Mouse (Mus musculus) embryonic fibroblast, embryonic 13.5 days (primary cell): ENCODE results near the gene Art4. TPM values are rescaled to one million over a fixed set of nuclear protein-coding genes. Genes with fewer than 3 reads are reported as not detected.

Source experiments
- H3K27ac ChIP-seq: 2 replicates; pipeline ENCODE4 v1.5.1; 2012; ENCODE audit warnings: low read length, control low read depth, inconsistent platforms; ENCODE audit not compliant: insufficient read depth
- H3K4me1 ChIP-seq: 2 replicates; pipeline ENCODE4 v1.6.1; 2011; ENCODE audit warnings: low read length; ENCODE audit not compliant: control insufficient read depth, insufficient read depth
- H3K4me3 ChIP-seq: 2 replicates; pipeline ENCODE4 v1.5.1; 2011; ENCODE audit warnings: mild to moderate bottlenecking, control low read depth, low read length; ENCODE audit not compliant: insufficient read depth
- CTCF ChIP-seq: IDR thresholded peaks from 2 replicates; pipeline ENCODE4 v1.5.1; 2011; ENCODE audit warnings: mild to moderate bottlenecking, control low read depth, low read length, moderate library complexity, borderline replicate concordance; ENCODE audit not compliant: insufficient read depth
- POLR2A ChIP-seq: IDR thresholded peaks from 2 replicates; pipeline ENCODE4 v1.6.1; 2011; ENCODE audit warnings: low read depth, mild to moderate bottlenecking, control low read depth, low read length, moderate library complexity
- polyA plus RNA-seq: library from polyadenylated mRNA; stranded (reverse); fragments of >200 nt; gene quantifications from 2 replicates; pipeline ENCODE4 v1.2.4, GENCODE M21; 2011; ENCODE audit warnings: low read depth; ENCODE audit not compliant: missing spikeins, insufficient read length

Gene Art4
- polyA plus RNA-seq, 1 experiment, result not detected

DNA sequence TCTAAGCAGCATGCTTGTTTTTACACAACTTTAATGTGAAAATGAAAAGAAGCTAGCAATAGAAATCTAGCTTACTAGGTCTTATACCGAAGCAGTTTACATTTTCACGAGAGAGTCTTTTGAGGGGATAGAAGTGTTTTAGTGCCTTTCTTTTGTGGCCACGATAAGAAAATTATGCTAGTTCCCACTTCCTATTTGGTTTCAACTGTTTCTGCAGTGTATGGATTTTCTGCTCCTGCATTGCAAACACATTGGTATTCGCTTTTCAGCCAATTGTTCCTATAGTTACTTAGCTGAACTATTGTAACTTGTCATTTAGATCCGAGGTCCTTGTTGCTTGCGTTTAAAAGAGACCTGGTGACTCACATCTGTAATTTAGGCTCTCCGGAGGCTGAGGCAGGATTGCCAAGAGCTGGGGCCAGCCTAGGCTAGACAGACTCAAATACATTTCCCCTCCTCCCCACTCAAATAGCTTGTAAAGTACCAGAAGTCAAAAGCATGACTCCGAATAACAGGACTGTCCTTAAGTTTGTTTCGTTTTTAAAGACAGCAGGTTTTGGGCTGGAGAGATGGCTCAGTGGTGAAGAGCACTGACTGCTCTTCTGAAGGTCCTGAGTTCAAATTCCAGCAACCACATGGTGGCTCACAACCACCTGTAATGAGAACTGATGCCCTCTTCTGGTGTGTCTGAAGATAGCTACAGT, 52.7 kb downstream of the Art4 start:
- TF ChIP-seq POLR2A (no peak), CTCF (no peak)
- Histone ChIP-seq H3K4me1 (no peaks in the 10 kb centered on the region; the same call in 1 of the 2 replicates), H3K4me3 (no peak overlapping the region; the same call in 1 of the 2 replicates), H3K27ac (peak overlapping the region; percentile 69)

DNA sequence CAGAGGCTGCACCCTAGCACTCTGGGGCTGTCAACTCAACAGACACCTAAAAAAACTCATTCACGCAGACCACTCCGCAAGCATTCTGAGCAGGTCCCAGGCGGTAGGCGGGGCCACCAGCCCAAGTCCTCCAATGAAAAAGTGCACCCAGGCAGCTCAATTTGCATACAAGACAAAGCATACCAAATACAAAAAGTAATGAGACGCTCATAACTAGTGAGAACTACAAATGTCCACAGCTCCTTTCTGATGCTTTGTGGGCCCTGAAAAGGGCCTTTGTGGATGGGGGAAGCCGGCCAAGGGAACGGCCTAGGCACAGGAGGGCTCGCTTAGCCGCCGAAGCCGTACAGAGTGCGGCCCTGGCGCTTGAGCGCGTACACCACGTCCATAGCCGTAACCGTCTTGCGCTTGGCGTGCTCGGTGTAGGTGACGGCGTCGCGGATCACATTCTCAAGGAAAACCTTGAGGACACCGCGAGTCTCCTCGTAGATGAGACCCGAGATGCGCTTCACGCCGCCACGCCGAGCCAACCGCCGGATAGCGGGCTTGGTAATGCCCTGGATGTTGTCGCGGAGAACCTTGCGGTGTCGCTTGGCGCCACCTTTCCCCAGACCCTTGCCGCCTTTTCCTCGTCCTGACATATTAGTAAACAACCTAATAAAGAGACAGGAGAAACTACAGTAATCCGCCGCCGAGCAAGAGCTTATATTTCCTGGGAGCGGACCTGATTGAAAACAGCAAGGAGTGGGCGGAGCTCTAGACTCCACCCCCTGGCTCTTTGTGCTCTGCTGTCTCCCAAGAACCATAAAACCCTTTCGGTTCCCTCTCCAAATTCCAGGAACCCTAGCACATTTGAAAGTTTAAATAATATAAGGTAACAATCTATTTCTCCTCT, 53.5 kb downstream of the Art4 start, which contains the start of gene Hist4h4:
Hist4h4 (minus strand) TSS at position 677 of the 895 bp plus-strand sequence.
- peak within 1 kb of the TSS; percentile 42 for H3K4me3 ChIP-seq
- no peaks in the 10 kb centered on the region; the same call in 1 of the 2 replicates for H3K4me1 ChIP-seq
- peak within 1 kb of the TSS; percentile 90 for H3K27ac ChIP-seq
- TF ChIP-seq CTCF (no peak), POLR2A (peak; percentile 98)

DNA sequence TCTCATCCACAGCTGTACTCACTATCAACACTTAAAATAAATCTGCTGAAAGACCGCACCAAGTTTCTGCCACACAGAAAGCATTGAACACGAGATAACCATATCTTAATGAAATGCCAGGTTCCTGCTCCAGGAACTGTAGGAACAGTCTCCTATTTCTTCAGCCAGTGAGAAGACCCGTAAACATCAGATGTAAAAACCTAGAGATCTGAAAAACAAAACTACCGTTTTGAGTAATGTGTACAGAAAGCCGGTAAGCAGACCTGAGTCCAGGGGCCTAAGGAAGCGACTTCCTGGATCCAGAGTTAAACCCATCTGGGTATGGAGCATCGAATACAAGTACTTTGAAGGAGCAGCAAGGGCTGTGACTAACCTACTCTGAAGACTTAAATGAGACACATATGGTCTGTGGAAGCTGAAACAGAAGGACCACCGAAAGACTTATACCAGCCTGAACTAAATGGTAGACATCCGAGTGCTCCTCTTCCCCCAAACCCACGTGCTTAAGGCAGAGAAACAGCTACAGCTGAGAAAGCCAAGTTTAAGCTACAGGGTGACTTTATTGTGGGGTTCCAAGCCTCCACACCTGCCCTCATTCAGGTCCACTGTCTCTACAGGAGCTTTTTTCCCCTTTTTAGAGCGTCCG, 54.3 kb downstream of the Art4 start:
- H3K4me1 ChIP-seq, result no peaks in the 10 kb centered on the region; the same call in 1 of the 2 replicates
- H3K27ac ChIP-seq, result 0 out of 2 replicates have a peak overlapping the region, but pooled peaks have one; percentile 90
- H3K4me3 ChIP-seq, result peak overlapping the region; percentile 42
- TF ChIP-seq CTCF (no peak), POLR2A (no peak; the same call in 1 of the 2 replicates)

DNA sequence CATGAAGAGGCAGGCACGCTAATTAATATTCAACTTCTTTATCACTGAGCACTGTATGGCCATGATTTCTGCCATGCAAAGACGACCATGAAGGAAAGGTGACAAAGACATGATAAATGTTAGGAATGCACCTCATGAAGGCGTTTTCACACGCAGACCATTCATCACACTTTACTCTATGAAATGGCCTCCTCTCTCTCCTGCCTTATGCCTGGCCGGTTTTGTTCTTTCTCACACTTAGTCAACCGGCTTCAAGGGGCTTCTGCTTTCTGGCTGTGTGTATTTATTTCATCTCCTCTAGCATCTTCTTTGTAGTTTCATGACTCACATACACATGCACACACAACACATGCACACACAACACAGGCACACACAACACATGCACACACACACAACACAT, 56.3 kb downstream of the Art4 start:
- no peaks in the 10 kb centered on the region; the same call in 1 of the 2 replicates for H3K4me1 ChIP-seq
- H3K27ac ChIP-seq, result no peak overlapping the region
- no peak overlapping the region for H3K4me3 ChIP-seq
- TF ChIP-seq POLR2A, result no peak; the same call in 1 of the 2 replicates
- no peak for TF ChIP-seq CTCF

DNA sequence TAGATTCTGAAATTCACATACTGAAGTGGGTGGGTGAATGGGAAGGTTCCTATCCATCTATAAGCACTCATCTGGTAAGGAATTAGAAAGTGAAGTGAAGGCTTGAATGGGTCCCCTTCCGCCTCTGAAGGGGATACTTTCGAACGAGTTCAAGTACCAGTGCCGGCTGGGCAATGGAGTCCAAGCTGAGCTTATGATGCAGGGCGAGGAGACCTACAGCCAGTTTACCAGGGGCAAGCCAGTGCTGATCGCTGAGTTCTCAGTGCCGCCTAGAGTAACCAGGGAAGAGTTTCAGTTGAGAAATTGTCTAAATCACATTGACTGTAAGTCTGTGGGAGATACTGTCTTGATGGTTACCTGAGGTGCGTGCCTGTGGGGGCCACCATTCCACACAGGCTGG, 56.8 kb downstream of the Art4 start:
- H3K4me3 ChIP-seq, result no peak overlapping the region
- no peak for TF ChIP-seq CTCF
- no peak for TF ChIP-seq POLR2A
- H3K27ac ChIP-seq, result no peak overlapping the region
- H3K4me1 ChIP-seq, result no peaks in the 10 kb centered on the region; the same call in 1 of the 2 replicates

Other genes with a start within 250 kb of the Art4 start
- 0.84 TPM in 1 of 2 replicates, not detected in the other for gene Plbd1, start 195.8 kb downstream of the Art4 start, polyA plus RNA-seq
- not detected in 2 replicates for gene Gucy2c, start 76.0 kb downstream of the Art4 start, polyA plus RNA-seq
- gene Hist4h4, start 53.3 kb downstream of the Art4 start, polyA plus RNA-seq, result 0.28 and 0.72 TPM in 2 replicates
- gene H2afj, start 49.5 kb downstream of the Art4 start, polyA plus RNA-seq, result 31.3 and 46.4 TPM in 2 replicates
- gene BC049715, start 30.1 kb downstream of the Art4 start, polyA plus RNA-seq, result 0.63 and 1.4 TPM in 2 replicates
- gene Wbp11, start 29.5 kb downstream of the Art4 start, polyA plus RNA-seq, result 68.5 and 85.3 TPM in 2 replicates
- not detected in 2 replicates for gene Smco3, start 22.3 kb downstream of the Art4 start, polyA plus RNA-seq
- 2,420 and 2,717 TPM in 2 replicates for gene Mgp, start 18.1 kb upstream of the Art4 start, polyA plus RNA-seq
- 1.7 and 1.9 TPM in 2 replicates for gene Erp27, start 64.4 kb upstream of the Art4 start, polyA plus RNA-seq
- 1.4 TPM in 1 of 2 replicates, not detected in the other for gene Pde6h, start 66.1 kb upstream of the Art4 start, polyA plus RNA-seq
- gene Arhgdib, start 84.2 kb upstream of the Art4 start, polyA plus RNA-seq, result 221 and 426 TPM in 2 replicates